Mouse (Mus musculus): ENCODE measurements around the gene Pop5. TPM values are rescaled to one million over a fixed set of nuclear protein-coding genes. Genes with fewer than 3 reads are reported as not detected.
A peak's percentile ranks its signal among the peaks of the same experiment; 100 is the strongest.

The Pop5 gene
- polyA plus RNA-seq, 1 experiment from 2014 or later: 68.6 TPM

DNA sequence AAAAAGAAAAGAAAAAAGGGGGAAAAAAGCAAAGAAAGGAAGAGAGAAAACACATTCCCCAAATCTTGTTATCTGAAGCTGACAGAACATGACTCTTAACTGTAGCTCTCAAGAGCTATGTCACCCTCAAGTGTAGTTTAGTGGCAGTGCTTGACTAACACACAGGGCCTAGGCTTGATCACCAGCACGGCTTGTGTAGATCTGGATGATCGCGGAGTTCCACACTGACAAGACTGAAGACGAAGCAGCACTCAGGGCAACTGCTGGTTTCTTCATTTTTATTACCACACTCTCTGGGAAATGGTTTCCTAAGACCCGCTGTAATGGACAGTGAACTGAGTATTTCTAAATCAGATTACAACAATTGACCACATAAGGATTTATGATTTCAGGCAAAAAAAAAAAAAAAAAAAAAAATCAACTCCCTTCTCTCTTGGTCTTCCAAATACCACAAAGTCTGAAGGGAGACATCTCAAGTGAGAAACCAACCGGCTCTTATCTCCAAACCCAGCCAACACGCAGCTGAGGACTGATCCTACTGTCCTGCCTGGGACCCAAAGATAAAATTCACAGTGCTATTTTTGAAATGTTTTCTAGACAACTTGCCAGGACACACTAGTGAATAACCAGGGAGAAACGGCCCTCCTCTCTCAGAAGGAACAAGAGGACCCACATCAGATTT, 31.3 kb downstream of the Pop5 start:
- Histone ChIP-seq H3K27ac (ENCODE audit: poor library complexity, severe bottlenecking) (peak overlapping the region; percentile 85), H3K27me3 (replicated peaks) (no peaks in the 10 kb centered on the region), H3K36me3 (peaks cover 26% of the 10 kb centered on the region), H3K4me3 (no peak overlapping the region), H3K9me3 (replicated peaks) (no peaks in the 10 kb centered on the region), H3K4me2 (peak overlapping the region; percentile 40), H3K4me1 (replicated peaks) (peaks cover 78% of the 10 kb centered on the region), H3K9ac (peak overlapping the region; percentile 54; the same call in 1 of the 2 replicates)
- peak; percentile 84 for ATAC-seq (ENCODE audit: insufficient number of reproducible peaks, low FRiP score)
- WGBS: 34% methylated on average over 8 of the region's 8 CpGs

- Histone ChIP-seq H3K36me3 (peaks cover 26% of the 10 kb centered on the region), H3K4me1 (replicated peaks) (peaks cover 77% of the 10 kb centered on the region), H3K4me2 (peak overlapping the region; percentile 40), H3K27ac (ENCODE audit: poor library complexity, severe bottlenecking) (peak overlapping the region; percentile 85), H3K27me3 (replicated peaks) (no peaks in the 10 kb centered on the region), H3K9me3 (replicated peaks) (no peaks in the 10 kb centered on the region), H3K9ac (peak overlapping the region; percentile 54; the same call in 1 of the 2 replicates), H3K4me3 (peak overlapping the region; percentile 20; the same call in 1 of the 2 replicates)
- ATAC-seq (ENCODE audit: insufficient number of reproducible peaks, low FRiP score): no peak
- 30% methylated on average over 3 of the region's 3 CpGs for WGBS
Measured at GRCm38 (mm10) chr5:115267469-115268045, 31.9 kb downstream of the Pop5 start.

GRCm38 (mm10) chr5:115268266-115268665, 32.6 kb downstream of the Pop5 start:
- Histone ChIP-seq H3K27me3 (replicated peaks) (no peaks in the 10 kb centered on the region), H3K4me1 (replicated peaks) (peaks cover 75% of the 10 kb centered on the region), H3K9me3 (replicated peaks) (no peaks in the 10 kb centered on the region), H3K4me2 (peak overlapping the region; percentile 78), H3K9ac (0 out of 2 replicates have a peak overlapping the region, but pooled peaks have one; percentile 1), H3K27ac (ENCODE audit: poor library complexity, severe bottlenecking) (peak overlapping the region; percentile 79), H3K4me3 (0 out of 2 replicates have a peak overlapping the region, but pooled peaks have one; percentile 95), H3K36me3 (peaks cover 22% of the 10 kb centered on the region)
- WGBS: 37% methylated on average over 3 of the region's 3 CpGs
- ATAC-seq (ENCODE audit: insufficient number of reproducible peaks, low FRiP score): no peak

- 96% methylated on average over 1 of the region's 1 CpGs for WGBS
- no peak for ATAC-seq (ENCODE audit: insufficient number of reproducible peaks, low FRiP score)
- peak overlapping the region; percentile 38; the same call in 1 of the 2 replicates for H3K9ac ChIP-seq
- H3K36me3 ChIP-seq: peaks cover 18% of the 10 kb centered on the region
- no peak overlapping the region for H3K27ac ChIP-seq (ENCODE audit: poor library complexity, severe bottlenecking)
- peaks cover 69% of the 10 kb centered on the region for H3K4me1 ChIP-seq (replicated peaks)
- H3K4me2 ChIP-seq: peak overlapping the region; percentile 78
- no peaks in the 10 kb centered on the region for H3K9me3 ChIP-seq (replicated peaks)
- H3K27me3 ChIP-seq (replicated peaks): no peaks in the 10 kb centered on the region
- peak overlapping the region; percentile 95 for H3K4me3 ChIP-seq
Measured at GRCm38 (mm10) chr5:115269969-115270368, 34.3 kb downstream of the Pop5 start.

GRCm38 (mm10) chr5:115271931-115272811, 36.5 kb downstream of the Pop5 start:
- H3K9ac ChIP-seq: peak overlapping the region; percentile 98
- ATAC-seq (ENCODE audit: insufficient number of reproducible peaks, low FRiP score): peak; percentile 66
- H3K4me2 ChIP-seq: peak overlapping the region; percentile 78
- H3K4me1 ChIP-seq (replicated peaks): peaks cover 50% of the 10 kb centered on the region
- H3K27ac ChIP-seq (ENCODE audit: poor library complexity, severe bottlenecking): peak overlapping the region; percentile 80
- 0 out of 2 replicates have a peak, but pooled peaks cover 3% of the 10 kb centered on the region for H3K9me3 ChIP-seq (replicated peaks)
- 0% methylated on average over 76 of the region's 77 CpGs for WGBS
- peak overlapping the region; percentile 95 for H3K4me3 ChIP-seq
- peaks cover 13% of the 10 kb centered on the region; the same call in 1 of the 2 replicates for H3K36me3 ChIP-seq
- no peaks in the 10 kb centered on the region for H3K27me3 ChIP-seq (replicated peaks)

DNA sequence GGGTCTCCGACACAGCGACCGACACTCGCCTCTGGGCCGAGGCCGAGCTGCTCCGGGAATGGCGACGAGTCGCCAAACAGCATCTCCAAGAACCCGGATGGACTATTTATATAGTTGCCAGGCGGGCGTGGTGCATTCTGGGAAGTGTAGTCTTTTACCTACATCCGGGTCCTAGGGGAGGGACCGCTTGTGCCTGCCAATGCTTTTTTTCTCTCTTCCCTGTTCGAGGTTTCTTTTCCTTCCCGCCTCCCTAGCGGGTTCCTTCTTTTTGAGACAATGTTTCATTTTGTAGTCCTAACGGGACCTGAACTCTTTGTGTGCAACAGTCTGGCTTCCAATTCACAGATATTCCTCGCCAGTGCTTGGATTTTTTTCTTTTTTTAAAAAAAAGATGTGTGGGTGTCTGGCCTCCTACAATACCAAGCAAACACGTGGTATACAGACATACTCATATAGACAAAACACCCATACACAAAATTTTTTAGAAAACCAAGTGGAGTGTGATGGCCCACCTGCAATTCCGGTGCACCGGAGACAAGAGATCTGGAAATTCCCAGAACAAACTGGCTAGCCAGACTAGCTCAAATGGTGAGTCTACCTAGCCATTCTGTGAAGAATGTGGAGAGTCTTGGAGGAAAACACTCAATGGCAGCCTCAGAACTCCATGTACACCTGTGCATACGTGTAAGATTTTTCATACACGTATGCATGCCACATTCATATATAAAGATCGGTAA, 37.3 kb downstream of the Pop5 start, which contains the start of gene Rnf10:
TSS of gene Rnf10 (minus strand) at position 87 of the 737 bp plus-strand sequence.
- Histone ChIP-seq H3K9ac (peak within 1 kb of the TSS; percentile 98), H3K27me3 (replicated peaks) (no peaks in the 10 kb centered on the region), H3K27ac (ENCODE audit: poor library complexity, severe bottlenecking) (peak within 1 kb of the TSS; percentile 80), H3K4me3 (peak within 1 kb of the TSS; percentile 95), H3K36me3 (peaks cover 13% of the 10 kb centered on the region; the same call in 1 of the 2 replicates), H3K9me3 (replicated peaks) (0 out of 2 replicates have a peak, but pooled peaks cover 3% of the 10 kb centered on the region), H3K4me1 (replicated peaks) (peaks cover 43% of the 10 kb centered on the region), H3K4me2 (peak within 1 kb of the TSS; percentile 78)
- ATAC-seq (ENCODE audit: insufficient number of reproducible peaks, low FRiP score): peak; percentile 89
- WGBS: 13% methylated on average over 26 of the region's 26 CpGs

GRCm38 (mm10) chr5:115273549-115274135, 38.0 kb downstream of the Pop5 start:
- Histone ChIP-seq H3K4me3 (no peak overlapping the region), H3K27ac (ENCODE audit: poor library complexity, severe bottlenecking) (no peak overlapping the region)

GRCm38 (mm10) chr5:115274353-115274752, 38.7 kb downstream of the Pop5 start:
- no peak overlapping the region for H3K4me2 ChIP-seq
- no peak overlapping the region for H3K4me3 ChIP-seq
- no peaks in the 10 kb centered on the region for H3K27me3 ChIP-seq (replicated peaks)
- H3K9me3 ChIP-seq (replicated peaks): 0 out of 2 replicates have a peak, but pooled peaks cover 3% of the 10 kb centered on the region
- H3K36me3 ChIP-seq: peaks cover 7% of the 10 kb centered on the region; the same call in 1 of the 2 replicates
- ATAC-seq (ENCODE audit: insufficient number of reproducible peaks, low FRiP score): no peak
- 69% methylated on average over 1 of the region's 1 CpGs for WGBS
- peaks cover 29% of the 10 kb centered on the region for H3K4me1 ChIP-seq (replicated peaks)
- H3K27ac ChIP-seq (ENCODE audit: poor library complexity, severe bottlenecking): no peak overlapping the region
- H3K9ac ChIP-seq: no peak overlapping the region

More at GRCm38 (mm10) chr5:115273549-115274135, 38.0 kb downstream of the Pop5 start:
- Histone ChIP-seq H3K4me2 (peak overlapping the region; percentile 57; the same call in 1 of the 2 replicates), H3K27me3 (replicated peaks) (no peaks in the 10 kb centered on the region), H3K36me3 (peaks cover 13% of the 10 kb centered on the region; the same call in 1 of the 2 replicates), H3K9ac (no peak overlapping the region), H3K4me1 (replicated peaks) (peaks cover 36% of the 10 kb centered on the region), H3K9me3 (replicated peaks) (0 out of 2 replicates have a peak, but pooled peaks cover 3% of the 10 kb centered on the region)
- no peak for ATAC-seq (ENCODE audit: insufficient number of reproducible peaks, low FRiP score)
- WGBS: 72% methylated on average over 6 of the region's 6 CpGs

DNA sequence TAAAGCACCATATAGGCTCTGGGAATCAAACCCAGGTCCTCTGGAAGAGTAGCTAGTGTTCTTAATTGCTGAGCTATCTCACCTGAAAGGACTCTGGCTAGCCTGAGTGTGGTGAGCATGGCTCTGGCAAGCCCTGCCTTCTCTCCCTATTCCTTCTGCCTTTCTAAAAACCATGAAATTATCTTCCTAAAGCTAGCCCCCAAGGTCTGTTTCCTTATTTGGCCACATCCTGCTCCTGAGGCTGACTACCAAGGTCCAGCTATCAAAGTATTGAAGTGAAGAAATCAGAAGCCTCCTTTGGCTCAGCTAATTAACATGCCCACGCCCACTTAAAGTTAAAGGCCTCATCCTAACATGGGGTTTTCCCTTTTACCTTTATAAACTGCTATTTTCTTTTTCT, 39.1 kb downstream of the Pop5 start:
- Histone ChIP-seq H3K9me3 (replicated peaks) (0 out of 2 replicates have a peak, but pooled peaks cover 3% of the 10 kb centered on the region), H3K27ac (ENCODE audit: poor library complexity, severe bottlenecking) (no peak overlapping the region), H3K36me3 (peaks cover 2% of the 10 kb centered on the region; the same call in 1 of the 2 replicates), H3K4me3 (no peak overlapping the region), H3K4me1 (replicated peaks) (peaks cover 25% of the 10 kb centered on the region), H3K4me2 (no peak overlapping the region), H3K9ac (no peak overlapping the region), H3K27me3 (replicated peaks) (no peaks in the 10 kb centered on the region)
- 85% methylated on average over 1 of the region's 1 CpGs for WGBS
- no peak for ATAC-seq (ENCODE audit: insufficient number of reproducible peaks, low FRiP score)

GRCm38 (mm10) chr5:115275998-115276397, 40.4 kb downstream of the Pop5 start:
- no peak overlapping the region for H3K27ac ChIP-seq (ENCODE audit: poor library complexity, severe bottlenecking)
- no peak overlapping the region for H3K4me2 ChIP-seq
- H3K4me3 ChIP-seq: no peak overlapping the region
- H3K4me1 ChIP-seq (replicated peaks): peaks cover 18% of the 10 kb centered on the region
- no peaks in the 10 kb centered on the region for H3K36me3 ChIP-seq
- no peak for ATAC-seq (ENCODE audit: insufficient number of reproducible peaks, low FRiP score)
- no peaks in the 10 kb centered on the region for H3K27me3 ChIP-seq (replicated peaks)
- 0 out of 2 replicates have a peak, but pooled peaks cover 3% of the 10 kb centered on the region for H3K9me3 ChIP-seq (replicated peaks)
- H3K9ac ChIP-seq: no peak overlapping the region
- 31% methylated on average over 14 of the region's 14 CpGs for WGBS

Data from heart, embryonic 12.5 days (tissue).